Mouse (Mus musculus): ENCODE data around the gene Greb1. TPM values are rescaled to one million over a fixed set of nuclear protein-coding genes. Genes with fewer than 3 reads are reported as not detected.

Greb1 gene
- polyA plus RNA-seq, 2 experiments: 1.1 to 3.2 TPM

- no peak for ATAC-seq (ENCODE audit: low FRiP score, low read depth)
- WGBS: 65% methylated on average over 12 of the region's 12 CpGs
These were observed 161.5 kb downstream of the Greb1 start for GRCm38 (mm10) chr12:16639078-16639771.

GRCm38 (mm10) chr12:16635816-16636215 lies 164.9 kb downstream of the Greb1 start:
- Histone ChIP-seq H3K27me3 (ENCODE audit: control insufficient read depth, insufficient read depth, low read length) (no peaks in the 10 kb centered on the region), H3K9ac (ENCODE audit: low read depth, low read length, severe bottlenecking) (no peak overlapping the region), H3K4me1 (ENCODE audit: control insufficient read depth, insufficient read depth, low read length) (no peaks in the 10 kb centered on the region), H3K4me2 (replicated peaks; ENCODE audit: low read depth, low read length, severe bottlenecking) (no peak overlapping the region), H3K27ac (replicated peaks; ENCODE audit: low read depth, low read length) (no peak overlapping the region), H3K36me3 (ENCODE audit: control insufficient read depth, insufficient read depth, low read length) (no peaks in the 10 kb centered on the region), H3K9me3 (ENCODE audit: control insufficient read depth, low read length) (no peaks in the 10 kb centered on the region), H3K4me3 (replicated peaks; ENCODE audit: low read length) (no peak overlapping the region)
- ATAC-seq (ENCODE audit: low FRiP score, low read depth): no peak
- 75% methylated on average over 6 of the region's 6 CpGs for WGBS
- TF ChIP-seq POLR2A (IDR thresholded peaks at IDR 0.05; ENCODE audit: borderline replicate concordance, extremely low read depth, insufficient read depth, insufficient read length): no peak
- no peak for DNase-seq (ENCODE audit: low spot score)

More at GRCm38 (mm10) chr12:16639078-16639771, 161.5 kb downstream of the Greb1 start:
- DNase-seq (ENCODE audit: low spot score): no peak
- Histone ChIP-seq H3K9me3 (ENCODE audit: control insufficient read depth, low read length) (no peaks in the 10 kb centered on the region), H3K27ac (replicated peaks; ENCODE audit: low read depth, low read length) (no peak overlapping the region), H3K4me2 (replicated peaks; ENCODE audit: low read depth, low read length, severe bottlenecking) (no peak overlapping the region), H3K36me3 (ENCODE audit: control insufficient read depth, insufficient read depth, low read length) (no peaks in the 10 kb centered on the region), H3K4me3 (replicated peaks; ENCODE audit: low read length) (no peak overlapping the region), H3K4me1 (ENCODE audit: control insufficient read depth, insufficient read depth, low read length) (no peaks in the 10 kb centered on the region), H3K9ac (ENCODE audit: low read depth, low read length, severe bottlenecking) (no peak overlapping the region), H3K27me3 (ENCODE audit: control insufficient read depth, insufficient read depth, low read length) (no peaks in the 10 kb centered on the region)
- TF ChIP-seq POLR2A (IDR thresholded peaks at IDR 0.05; ENCODE audit: borderline replicate concordance, extremely low read depth, insufficient read depth, insufficient read length): no peak

- H3K4me2 ChIP-seq (replicated peaks; ENCODE audit: low read depth, low read length, severe bottlenecking): no peak overlapping the region
- no peaks in the 10 kb centered on the region for H3K27me3 ChIP-seq (ENCODE audit: control insufficient read depth, insufficient read depth, low read length)
- ATAC-seq (ENCODE audit: low FRiP score, low read depth) (no peak), DNase-seq (ENCODE audit: low spot score) (peak; percentile 24)
- H3K36me3 ChIP-seq (ENCODE audit: control insufficient read depth, insufficient read depth, low read length): no peaks in the 10 kb centered on the region
- no peak overlapping the region for H3K27ac ChIP-seq (replicated peaks; ENCODE audit: low read depth, low read length)
- no peak overlapping the region for H3K4me3 ChIP-seq (replicated peaks; ENCODE audit: low read length)
- 57% methylated on average over 14 of the region's 14 CpGs for WGBS
- no peaks in the 10 kb centered on the region for H3K4me1 ChIP-seq (ENCODE audit: control insufficient read depth, insufficient read depth, low read length)
- no peak for TF ChIP-seq POLR2A (IDR thresholded peaks at IDR 0.05; ENCODE audit: borderline replicate concordance, extremely low read depth, insufficient read depth, insufficient read length)
- no peaks in the 10 kb centered on the region for H3K9me3 ChIP-seq (ENCODE audit: control insufficient read depth, low read length)
- no peak overlapping the region for H3K9ac ChIP-seq (ENCODE audit: low read depth, low read length, severe bottlenecking)
These were observed 166.4 kb downstream of the Greb1 start for GRCm38 (mm10) chr12:16634075-16634813.

- no peaks in the 10 kb centered on the region for H3K36me3 ChIP-seq (ENCODE audit: control insufficient read depth, insufficient read depth, low read length)
- H3K9me3 ChIP-seq (ENCODE audit: control insufficient read depth, low read length): no peaks in the 10 kb centered on the region
- ATAC-seq (ENCODE audit: low FRiP score, low read depth): no peak
- WGBS: 83% methylated on average over 6 of the region's 6 CpGs
- DNase-seq (ENCODE audit: low spot score): no peak
- H3K27me3 ChIP-seq (ENCODE audit: control insufficient read depth, insufficient read depth, low read length): no peaks in the 10 kb centered on the region
- H3K9ac ChIP-seq (ENCODE audit: low read depth, low read length, severe bottlenecking): no peak overlapping the region
- no peak overlapping the region for H3K4me3 ChIP-seq (replicated peaks; ENCODE audit: low read length)
- TF ChIP-seq POLR2A (IDR thresholded peaks at IDR 0.05; ENCODE audit: borderline replicate concordance, extremely low read depth, insufficient read depth, insufficient read length): no peak
- H3K27ac ChIP-seq (replicated peaks; ENCODE audit: low read depth, low read length): no peak overlapping the region
- no peaks in the 10 kb centered on the region for H3K4me1 ChIP-seq (ENCODE audit: control insufficient read depth, insufficient read depth, low read length)
- H3K4me2 ChIP-seq (replicated peaks; ENCODE audit: low read depth, low read length, severe bottlenecking): no peak overlapping the region
These were observed 167.5 kb downstream of the Greb1 start for GRCm38 (mm10) chr12:16633235-16633634.

GRCm38 (mm10) chr12:16631423-16631822 lies 169.3 kb downstream of the Greb1 start:
- Histone ChIP-seq H3K4me1 (ENCODE audit: control insufficient read depth, insufficient read depth, low read length) (no peaks in the 10 kb centered on the region), H3K9ac (ENCODE audit: low read depth, low read length, severe bottlenecking) (no peak overlapping the region), H3K4me2 (replicated peaks; ENCODE audit: low read depth, low read length, severe bottlenecking) (no peak overlapping the region), H3K4me3 (replicated peaks; ENCODE audit: low read length) (no peak overlapping the region), H3K9me3 (ENCODE audit: control insufficient read depth, low read length) (no peaks in the 10 kb centered on the region), H3K27me3 (ENCODE audit: control insufficient read depth, insufficient read depth, low read length) (no peaks in the 10 kb centered on the region), H3K36me3 (ENCODE audit: control insufficient read depth, insufficient read depth, low read length) (no peaks in the 10 kb centered on the region), H3K27ac (replicated peaks; ENCODE audit: low read depth, low read length) (no peak overlapping the region)
- TF ChIP-seq POLR2A (IDR thresholded peaks at IDR 0.05; ENCODE audit: borderline replicate concordance, extremely low read depth, insufficient read depth, insufficient read length): no peak
- DNase-seq (ENCODE audit: low spot score) (no peak), ATAC-seq (ENCODE audit: low FRiP score, low read depth) (no peak)
- WGBS: 83% methylated on average over 2 of the region's 2 CpGs

Measured in limb, embryonic 14.5 days (tissue).